Comparison of ENCODE assay signal across 11 mouse cellular contexts in the genomic region with DNA sequence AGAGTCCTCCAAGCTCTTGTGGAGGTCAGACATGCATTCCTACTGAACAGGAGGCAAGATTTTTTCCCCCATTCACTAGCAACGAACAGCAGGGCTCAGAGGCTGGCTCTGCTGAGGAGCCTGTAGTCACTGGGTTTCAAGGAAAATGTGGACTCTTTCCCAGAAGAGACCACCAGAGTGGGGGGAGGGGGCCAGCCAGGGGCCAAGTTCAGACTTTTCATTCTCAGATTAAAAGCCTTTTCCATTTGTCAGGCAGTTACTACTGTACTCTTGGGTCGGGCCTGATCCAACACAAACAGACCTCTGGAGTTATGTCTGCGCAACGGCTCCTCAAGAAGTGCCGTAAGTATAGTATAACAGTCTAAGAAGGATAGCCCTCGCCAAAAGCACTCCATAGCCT.
DNase-seq lines count a peak whose midpoint lies in the region; ATAC-seq lines count a peak whose summit lies in the region.
"Had no signal": no experiment of that assay in that cellular context is flagged by ENCODE, and none has a peak within 500 bp of the region (broad histone marks: within the 10 kb centered on the region; RNA-seq: fewer than 3 reads in every experiment).

No protein-coding gene starts in this region.

- intact Hi-C loops in heart, postnatal 36 days (cut with DNase I): no loop called here
- intact Hi-C loops in gastrocnemius, postnatal 36 days (cut with DNase I): no loop called here

- no peak for DNase-seq in heart, postnatal 36 days
- no peak for DNase-seq in kidney, adult 8-10 months
- no peak for DNase-seq in lung, postnatal 25 days (ENCODE audit: low spot score)
- DNase-seq in embryonic facial prominence, embryonic 14.5 days (ENCODE audit: low spot score): peak; percentile 81
- DNase-seq in gastrocnemius, postnatal 36 days: no peak
- DNase-seq: cerebellum, postnatal 25 days; heart, adult 2 months had no signal

- no peaks in the 10 kb centered on the region for H3K27me3 ChIP-seq in heart, embryonic 16.5 days (ENCODE audit: control insufficient read depth, insufficient read depth, low read length)
- H3K27me3 ChIP-seq in kidney, embryonic 16.5 days (ENCODE audit: insufficient read depth, low read length): no peaks in the 10 kb centered on the region
- H3K27me3 ChIP-seq in lung, embryonic 16.5 days (ENCODE audit: control insufficient read depth, insufficient read depth, low read depth, low read length): no peaks in the 10 kb centered on the region
- H3K27me3 ChIP-seq in embryonic facial prominence, embryonic 14.5 days (replicated peaks; ENCODE audit: control insufficient read depth, insufficient read depth, low read length): no peaks in the 10 kb centered on the region

- H3K4me1 ChIP-seq in heart, embryonic 16.5 days (ENCODE audit: control insufficient read depth, insufficient read depth, low read length): no peaks in the 10 kb centered on the region
- peaks cover 9% of the 10 kb centered on the region; the same call in 1 of the 2 replicates for H3K4me1 ChIP-seq in kidney, embryonic 16.5 days (ENCODE audit: insufficient read depth, low read length)
- H3K4me1 ChIP-seq in lung, embryonic 16.5 days (replicated peaks; ENCODE audit: control insufficient read depth, insufficient read depth, low read length): no peaks in the 10 kb centered on the region
- peaks cover 13% of the 10 kb centered on the region; the same call in 1 of the 2 replicates for H3K4me1 ChIP-seq in embryonic facial prominence, embryonic 14.5 days (ENCODE audit: control insufficient read depth, insufficient read depth, low read length)

- no peaks in the 10 kb centered on the region for H3K36me3 ChIP-seq in heart, embryonic 16.5 days (ENCODE audit: control insufficient read depth, insufficient read depth)
- no peaks in the 10 kb centered on the region for H3K36me3 ChIP-seq in kidney, embryonic 16.5 days (ENCODE audit: insufficient read depth, low read length)
- H3K36me3 ChIP-seq in lung, embryonic 16.5 days (ENCODE audit: control insufficient read depth, insufficient read depth, low read length): no peaks in the 10 kb centered on the region
- no peaks in the 10 kb centered on the region for H3K36me3 ChIP-seq in embryonic facial prominence, embryonic 14.5 days (ENCODE audit: control insufficient read depth, insufficient read depth, low read length)
- H3K36me3 ChIP-seq: embryonic facial prominence, embryonic 13.5 days had no signal

- H3K4me3 ChIP-seq in heart, embryonic 16.5 days (ENCODE audit: low read length): no peak overlapping the region
- H3K4me3 ChIP-seq in kidney, embryonic 16.5 days (ENCODE audit: low read length): no peak overlapping the region
- H3K4me3 ChIP-seq in lung, embryonic 16.5 days (ENCODE audit: low read length): no peak overlapping the region
- no peak overlapping the region for H3K4me3 ChIP-seq in embryonic facial prominence, embryonic 14.5 days (ENCODE audit: low read depth, low read length)
- H3K4me3 ChIP-seq: embryonic facial prominence, embryonic 13.5 days; heart, adult 2 months had no signal

- 0 out of 2 replicates have a peak, but pooled peaks have one; percentile 18 for ATAC-seq in heart, embryonic 16.5 days (replicated peaks; ENCODE audit: extremely low read depth, insufficient read depth, low FRiP score)
- peak; percentile 74 for ATAC-seq in kidney, embryonic 16.5 days (ENCODE audit: low FRiP score, low TSS enrichment)
- ATAC-seq in lung, embryonic 16.5 days (ENCODE audit: low read depth): peak; percentile 66; the same call in 1 of the 2 replicates
- ATAC-seq in embryonic facial prominence, embryonic 14.5 days (ENCODE audit: low read depth): peak; percentile 67; the same call in 1 of the 2 replicates

- no peak overlapping the region for H3K4me2 ChIP-seq in heart, embryonic 16.5 days (ENCODE audit: low read depth, low read length)
- H3K4me2 ChIP-seq in kidney, embryonic 16.5 days (replicated peaks; ENCODE audit: low read depth, low read length): no peak overlapping the region
- H3K4me2 ChIP-seq in lung, embryonic 16.5 days (ENCODE audit: low read depth, low read length): no peak overlapping the region
- H3K4me2 ChIP-seq in embryonic facial prominence, embryonic 14.5 days (ENCODE audit: low read depth, low read length): no peak overlapping the region
- H3K4me2 ChIP-seq: embryonic facial prominence, embryonic 13.5 days had no signal

- H3K9me3 ChIP-seq in heart, embryonic 16.5 days (replicated peaks; ENCODE audit: control insufficient read depth, low read length): no peaks in the 10 kb centered on the region
- no peaks in the 10 kb centered on the region; the same call in 1 of the 2 replicates for H3K9me3 ChIP-seq in kidney, embryonic 16.5 days (ENCODE audit: low read length)
- no peaks in the 10 kb centered on the region for H3K9me3 ChIP-seq in lung, embryonic 16.5 days (ENCODE audit: control insufficient read depth, low read length)
- H3K9me3 ChIP-seq in embryonic facial prominence, embryonic 14.5 days (ENCODE audit: control insufficient read depth, low read length): 0 out of 2 replicates have a peak, but pooled peaks cover 3% of the 10 kb centered on the region
- H3K9me3 ChIP-seq: embryonic facial prominence, embryonic 13.5 days had no signal

- H3K27ac ChIP-seq in heart, embryonic 16.5 days (ENCODE audit: low read length): no peak overlapping the region
- H3K27ac ChIP-seq in kidney, embryonic 16.5 days (ENCODE audit: low read length): no peak overlapping the region
- no peak overlapping the region for H3K27ac ChIP-seq in lung, embryonic 16.5 days (ENCODE audit: low read length)
- H3K27ac ChIP-seq in embryonic facial prominence, embryonic 14.5 days (replicated peaks; ENCODE audit: low read depth, low read length): no peak overlapping the region
- H3K27ac ChIP-seq: embryonic facial prominence, embryonic 13.5 days; heart, adult 2 months had no signal

- 65% methylated on average over 6 of the region's 6 CpGs for WGBS in heart, embryonic 16.5 days
- 60% methylated on average over 6 of the region's 6 CpGs for WGBS in kidney, embryonic 16.5 days
- WGBS in lung, embryonic 16.5 days: 56% methylated on average over 6 of the region's 6 CpGs
- WGBS in embryonic facial prominence, embryonic 14.5 days: 47% methylated on average over 6 of the region's 6 CpGs

- H3K9ac ChIP-seq in heart, embryonic 16.5 days (ENCODE audit: low read length): no peak overlapping the region
- no peak overlapping the region for H3K9ac ChIP-seq in kidney, embryonic 16.5 days (replicated peaks; ENCODE audit: low read length)
- H3K9ac ChIP-seq in lung, embryonic 16.5 days (ENCODE audit: low read length): no peak overlapping the region
- H3K9ac ChIP-seq in embryonic facial prominence, embryonic 14.5 days (ENCODE audit: low read depth, low read length): no peak overlapping the region
- H3K9ac ChIP-seq: embryonic facial prominence, embryonic 13.5 days had no signal

Comparison
In these comparisons a context has a peak if more than half of its experiments do, and no peak if none do; other contexts are left out.
1. ATAC-seq: peak in every context shown above with its lines; median percentile 74 in kidney, embryonic 16.5 days; 67 in embryonic facial prominence, embryonic 14.5 days; 66 in lung, embryonic 16.5 days; 18 in heart, embryonic 16.5 days.